Mouse (Mus musculus) hindbrain, postnatal 0 days (tissue): ENCODE measurements around the gene Rtn4rl1. TPM values are rescaled to one million over a fixed set of nuclear protein-coding genes. Genes with fewer than 3 reads are reported as not detected.
"Not testable (repeated sequence)": the region's sequence is repeated elsewhere in the genome, so short reads cannot be mapped to it uniquely, and the experiment has no call there.

ENCODE experiments used
- ATAC-seq: fragments of 200-750 bp; cut with Nextera tagmentation; 2 replicates; pipeline ENCODE4 v1.8.0; 2017; ENCODE audit warnings: mild to moderate bottlenecking, moderate TSS enrichment, moderate library complexity
- DNase-seq: peaks from one replicate; pipeline ENCODE4 v3.0.0-alpha.2; 2015; ENCODE audit warnings: low spot score
- H3K27ac ChIP-seq: fragments of 300-500 bp; sonication (generic); 2 replicates; pipeline ENCODE4 v1.5.1; 2014; ENCODE audit warnings: mild to moderate bottlenecking
- H3K27me3 ChIP-seq: fragments of 300-500 bp; sonication (generic); 2 replicates; pipeline ENCODE4 v1.6.1; 2014; ENCODE audit warnings: low read length, mixed read lengths; ENCODE audit not compliant: insufficient read depth
- H3K36me3 ChIP-seq: fragments of 300-500 bp; sonication (generic); 2 replicates; pipeline ENCODE4 v1.6.1; 2014; ENCODE audit warnings: low read length, mixed read lengths; ENCODE audit not compliant: insufficient read depth
- H3K4me1 ChIP-seq: fragments of 300-500 bp; sonication (generic); 2 replicates; pipeline ENCODE4 v1.6.1; 2014; ENCODE audit warnings: antibody characterized with exemption, low read length, mixed read lengths; ENCODE audit not compliant: insufficient read depth
- H3K4me2 ChIP-seq: fragments of 300-500 bp; sonication (generic); 2 replicates; pipeline ENCODE4 v1.6.1; 2014; ENCODE audit warnings: low read depth, mild to moderate bottlenecking, low read length, moderate library complexity, mixed read lengths
- H3K4me3 ChIP-seq: fragments of 300-500 bp; sonication (generic); 2 replicates; pipeline ENCODE4 v1.5.1; 2014; ENCODE audit warnings: low read length
- H3K9ac ChIP-seq: fragments of 300-500 bp; sonication (generic); replicated peaks from 2 replicates; pipeline ENCODE4 v1.6.1; 2014; ENCODE audit warnings: mild to moderate bottlenecking, low read length, moderate library complexity, mixed read lengths
- H3K9me3 ChIP-seq: fragments of 300-500 bp; sonication (generic); 2 replicates; pipeline ENCODE4 v1.6.1; 2016; ENCODE audit warnings: low read length, mixed read lengths
- CTCF ChIP-seq: IDR thresholded peaks from 2 replicates; pipeline ENCODE4 v1.5.1; 2016; ENCODE audit warnings: antibody characterized with exemption, control low read depth, low read depth
- WGBS: fragments of 180-500 bp; shearing (Covaris S2); extraction: QIAGEN DNeasy Blood & Tissue Kit; methylation state at CpG from one replicate; pipeline ENCODE4 v1.1.7; 2014; 5-methylcytosine and 5-hydroxymethylcytosine counted together
- polyA plus RNA-seq: library from polyadenylated mRNA; unstranded; fragments of >200 nt; fragmentation: Nextera tagmentation; extraction: Ambion mirVana; gene quantifications from 2 replicates; pipeline ENCODE4 v1.2.1, GENCODE M21; 2015
- total RNA-seq: library from RNA; depleted of rRNA; stranded (reverse); fragments of >200 nt; gene quantifications from 2 replicates; pipeline ENCODE4 v1.2.3, GENCODE M21; 2014

Gene Rtn4rl1
- total and polyA plus RNA-seq, 2 experiments from 2014 or later: 10.7 to 13.4 TPM

DNA sequence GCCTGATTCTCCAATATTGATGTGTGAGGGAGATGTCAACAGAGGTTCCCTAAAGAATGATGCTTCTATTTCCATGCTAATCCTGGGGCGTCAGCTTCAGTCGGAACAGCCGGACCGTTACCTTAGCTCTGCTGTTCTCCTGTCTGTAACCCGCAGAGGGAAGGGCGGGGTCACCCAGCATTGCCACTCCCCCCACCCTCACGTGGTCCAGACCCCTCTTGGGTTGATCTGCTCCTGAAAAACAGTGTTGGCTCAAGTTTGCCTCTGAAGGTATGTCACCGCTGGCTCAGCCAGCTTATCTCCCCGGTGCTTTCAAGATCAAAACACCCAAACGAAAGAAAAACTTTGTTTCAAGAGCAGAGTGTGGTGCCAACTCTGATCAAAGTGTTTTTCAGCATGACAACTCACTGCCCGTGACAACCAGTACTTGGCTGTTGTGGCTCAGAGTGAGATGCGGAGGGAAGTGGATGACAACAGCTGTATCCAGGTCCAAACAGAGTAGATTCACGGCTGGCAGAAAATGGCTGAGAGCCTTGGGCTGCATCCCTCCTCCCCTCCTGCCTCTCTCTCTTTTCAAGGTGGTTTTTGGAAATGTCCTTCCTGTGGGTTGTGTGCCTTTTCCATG, 89.0 kb downstream of the Rtn4rl1 start:
- H3K27me3 ChIP-seq: no peaks in the 10 kb centered on the region
- peaks cover 32% of the 10 kb centered on the region for H3K4me1 ChIP-seq
- ATAC-seq (no peak), DNase-seq (no peak)
- peak overlapping the region; percentile 8; the same call in 1 of the 2 replicates for H3K27ac ChIP-seq
- WGBS: 15% methylated on average over 13 of the region's 13 CpGs
- no peaks in the 10 kb centered on the region for H3K36me3 ChIP-seq
- no peak overlapping the region for H3K9ac ChIP-seq
- H3K4me3 ChIP-seq: peak overlapping the region; percentile 6; the same call in 1 of the 2 replicates
- no peaks in the 10 kb centered on the region for H3K9me3 ChIP-seq
- H3K4me2 ChIP-seq: peak overlapping the region; percentile 42
- no peak for TF ChIP-seq CTCF

DNA sequence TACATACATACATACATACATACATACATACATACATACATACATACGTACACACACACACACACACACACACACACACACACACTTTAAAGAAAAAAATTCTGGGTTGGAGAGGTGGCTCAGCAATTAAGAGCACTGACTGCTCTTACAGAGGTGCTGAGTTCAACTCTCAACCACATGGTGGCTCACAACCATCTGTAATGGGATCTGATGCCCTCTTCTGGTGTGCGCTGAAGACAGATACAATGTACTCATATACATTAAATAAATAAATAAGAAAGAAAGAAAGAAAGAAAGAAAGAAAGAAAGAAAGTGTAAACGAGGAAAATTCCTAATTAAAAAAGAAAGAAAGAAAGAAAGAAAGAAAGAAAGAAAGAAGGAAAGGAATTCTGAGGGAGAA, 90.2 kb downstream of the Rtn4rl1 start:
- 76% methylated on average over 3 of the region's 3 CpGs for WGBS
- DNase-seq, H3K4me3 ChIP-seq, H3K27me3 ChIP-seq, ATAC-seq, H3K9me3 ChIP-seq, H3K4me2 ChIP-seq, H3K27ac ChIP-seq, H3K36me3 ChIP-seq, H3K9ac ChIP-seq: not testable (repeated sequence)
- H3K4me1 ChIP-seq: peaks cover 32% of the 10 kb centered on the region

DNA sequence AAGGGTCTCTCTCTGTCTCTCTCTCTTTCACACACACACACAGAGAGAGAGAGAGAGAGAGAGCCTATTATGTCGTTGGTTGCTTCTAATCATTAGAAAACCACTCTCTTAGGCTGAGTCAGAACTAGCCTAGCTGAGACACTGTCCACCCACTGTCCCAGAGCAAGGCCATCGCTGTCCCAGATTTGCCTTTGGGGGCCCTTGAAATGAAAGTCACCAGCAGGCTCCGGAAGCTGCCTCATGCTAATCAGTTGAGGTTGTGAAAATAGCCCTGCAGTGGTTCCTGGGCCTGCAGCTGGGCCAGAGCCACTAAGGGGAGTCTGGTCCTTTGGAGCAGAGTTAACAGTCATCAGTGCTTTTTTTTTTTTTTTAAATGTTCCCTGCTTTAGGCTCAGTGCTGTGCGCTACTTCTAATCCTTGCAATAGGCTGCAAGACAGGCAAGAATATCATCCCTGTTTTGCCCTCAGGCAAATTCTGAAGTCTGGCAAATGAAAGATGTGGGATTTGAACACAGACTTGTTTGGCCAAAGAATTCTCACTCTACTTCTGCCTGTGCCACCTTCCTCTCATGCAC, 92.4 kb downstream of the Rtn4rl1 start:
- ATAC-seq: no peak
- Histone ChIP-seq H3K27ac (no peak overlapping the region), H3K36me3 (no peaks in the 10 kb centered on the region), H3K4me1 (peaks cover 16% of the 10 kb centered on the region), H3K4me3 (no peak overlapping the region), H3K27me3 (no peaks in the 10 kb centered on the region), H3K9ac (no peak overlapping the region), H3K9me3 (no peaks in the 10 kb centered on the region), H3K4me2 (no peak overlapping the region)
- 53% methylated on average over 4 of the region's 4 CpGs for WGBS
- TF ChIP-seq CTCF: no peak
- DNase-seq: no peak

DNA sequence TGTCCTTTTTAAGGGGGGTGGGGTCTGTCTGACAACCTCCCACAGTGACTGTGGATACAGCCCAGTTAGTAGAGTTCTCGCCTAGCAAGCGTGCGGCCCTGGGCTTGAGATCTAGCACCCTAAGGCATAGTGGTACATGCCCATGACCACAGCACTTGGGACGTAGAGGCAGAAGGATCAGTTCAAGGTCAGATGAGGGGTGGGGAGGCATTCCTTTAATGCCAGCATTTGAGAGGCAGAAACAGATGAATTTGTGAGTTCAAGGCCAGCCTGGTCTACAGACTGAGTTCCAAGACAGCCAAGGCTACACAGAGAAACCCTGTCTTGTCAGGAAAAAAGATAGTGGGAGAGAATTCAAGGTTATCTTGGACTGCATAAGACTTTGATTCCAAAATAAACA, 93.3 kb downstream of the Rtn4rl1 start:
- no peak overlapping the region for H3K4me2 ChIP-seq
- H3K27me3 ChIP-seq: no peaks in the 10 kb centered on the region
- H3K4me1 ChIP-seq: peaks cover 8% of the 10 kb centered on the region
- no peaks in the 10 kb centered on the region for H3K9me3 ChIP-seq
- no peak overlapping the region for H3K9ac ChIP-seq
- 87% methylated on average over 4 of the region's 4 CpGs for WGBS
- no peak overlapping the region for H3K4me3 ChIP-seq
- no peak for ATAC-seq
- DNase-seq: no peak
- no peak for TF ChIP-seq CTCF
- H3K27ac ChIP-seq: no peak overlapping the region
- no peaks in the 10 kb centered on the region for H3K36me3 ChIP-seq

DNA sequence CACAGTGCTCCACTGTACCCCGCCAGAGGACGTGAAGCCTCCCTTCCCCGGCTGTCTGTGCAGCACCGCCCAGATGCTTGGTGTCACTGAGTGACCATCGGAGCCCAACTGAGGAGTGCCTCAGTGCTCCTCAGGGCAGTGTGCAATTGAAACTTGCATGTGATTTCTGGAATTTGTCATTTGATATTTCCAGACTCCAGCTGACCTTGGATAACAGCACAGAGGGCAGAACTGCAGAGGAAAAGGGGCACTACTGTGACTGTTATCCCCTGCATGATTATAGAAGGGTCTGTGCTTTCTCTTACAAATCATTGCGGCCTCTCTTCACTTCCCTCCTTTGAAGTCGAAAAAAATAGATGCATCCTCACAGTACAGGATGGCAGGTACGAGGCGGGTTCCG, 94.4 kb downstream of the Rtn4rl1 start:
- Histone ChIP-seq H3K4me2 (no peak overlapping the region), H3K27ac (no peak overlapping the region), H3K27me3 (no peaks in the 10 kb centered on the region), H3K9ac (no peak overlapping the region), H3K4me1 (no peaks in the 10 kb centered on the region), H3K4me3 (no peak overlapping the region), H3K36me3 (no peaks in the 10 kb centered on the region), H3K9me3 (no peaks in the 10 kb centered on the region)
- ATAC-seq (no peak), DNase-seq (no peak)
- WGBS: 81% methylated on average over 10 of the region's 10 CpGs
- TF ChIP-seq CTCF: no peak

DNA sequence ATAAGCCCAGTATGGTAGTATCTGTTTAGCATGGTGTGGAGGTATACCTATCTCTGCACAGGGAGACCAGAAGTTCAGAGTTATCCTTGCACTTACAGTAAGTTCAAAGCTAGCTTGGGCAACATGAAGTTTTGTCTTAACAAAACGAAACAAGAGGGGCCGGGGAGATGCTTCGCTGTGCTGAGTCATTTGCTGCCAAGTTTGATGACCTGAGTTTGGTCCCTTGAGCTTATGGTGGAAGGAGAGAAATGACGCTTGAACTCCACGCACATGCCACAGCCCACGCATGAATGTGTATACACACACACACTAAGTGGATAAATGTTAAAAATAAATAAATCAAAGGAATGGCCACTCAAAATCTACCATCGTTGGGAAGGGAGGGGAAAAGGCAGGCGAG, 94.9 kb downstream of the Rtn4rl1 start:
- 88% methylated on average over 8 of the region's 8 CpGs for WGBS
- Histone ChIP-seq H3K4me3 (no peak overlapping the region), H3K27me3 (no peaks in the 10 kb centered on the region), H3K4me2 (no peak overlapping the region), H3K9me3 (no peaks in the 10 kb centered on the region), H3K27ac (no peak overlapping the region), H3K4me1 (no peaks in the 10 kb centered on the region), H3K36me3 (no peaks in the 10 kb centered on the region), H3K9ac (no peak overlapping the region)
- TF ChIP-seq CTCF: no peak
- ATAC-seq: no peak
- DNase-seq: no peak

DNA sequence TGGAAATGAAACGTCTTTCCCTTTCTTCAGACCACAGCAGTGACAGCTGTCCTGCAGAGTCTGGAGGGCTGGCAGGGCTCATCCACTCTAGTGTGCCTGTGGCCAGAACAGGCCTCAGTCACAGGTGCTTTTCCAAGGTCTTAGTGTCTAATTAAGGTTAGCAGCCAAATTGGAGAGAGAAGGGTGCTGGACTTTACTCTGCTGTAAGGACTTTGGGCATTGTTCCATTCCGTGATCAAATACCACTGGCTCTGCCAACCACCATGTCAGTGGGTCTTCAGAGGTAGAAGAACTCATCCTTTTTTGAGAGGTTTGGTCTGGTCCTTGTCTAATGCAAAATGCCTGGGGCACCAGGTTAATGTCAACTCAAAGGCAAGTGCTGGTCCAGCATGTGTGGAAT, 95.5 kb downstream of the Rtn4rl1 start:
- no peak for TF ChIP-seq CTCF

More for the DNA sequence above, 95.5 kb downstream of the Rtn4rl1 start:
- Histone ChIP-seq H3K27ac (no peak overlapping the region), H3K9ac (no peak overlapping the region), H3K4me2 (no peak overlapping the region), H3K4me1 (no peaks in the 10 kb centered on the region), H3K27me3 (no peaks in the 10 kb centered on the region), H3K9me3 (no peaks in the 10 kb centered on the region), H3K36me3 (no peaks in the 10 kb centered on the region), H3K4me3 (no peak overlapping the region)
- WGBS: 50% methylated on average over 2 of the region's 2 CpGs
- ATAC-seq (no peak), DNase-seq (no peak)
